20 mouse cellular contexts compared by ENCODE assay signal in the genomic region with DNA sequence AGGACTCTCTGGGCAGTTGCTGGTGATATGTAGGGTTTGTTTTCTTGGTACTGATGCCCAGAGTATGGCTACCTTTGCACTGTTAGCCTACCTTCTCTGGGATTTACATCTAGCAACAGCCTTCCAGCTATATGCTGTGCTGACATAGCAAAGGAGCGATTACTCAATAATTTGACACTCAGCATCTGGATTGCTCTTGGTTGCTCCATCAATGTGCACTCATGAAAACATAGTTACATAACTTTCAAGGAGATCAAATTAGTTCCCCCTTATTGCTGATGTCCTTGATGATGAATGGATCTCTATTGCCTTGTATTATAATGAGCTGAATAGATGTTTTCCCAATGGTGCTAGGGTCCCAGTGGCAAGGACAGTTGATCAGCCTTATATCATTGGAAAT.
"Had no signal": no experiment of that assay in that cellular context is flagged by ENCODE, and none has a peak within 500 bp of the region (broad histone marks: within the 10 kb centered on the region; RNA-seq: fewer than 3 reads in every experiment).

No protein-coding gene starts in this region.

- H3K4me2 ChIP-seq: liver, embryonic 13.5 days; liver, embryonic 15.5 days; lung, embryonic 15.5 days; midbrain, embryonic 12.5 days; neural tube, embryonic 13.5 days; neural tube, embryonic 15.5 days; stomach, embryonic 15.5 days had no signal

- ATAC-seq: liver, postnatal 0 days had no signal

- H3K4me1 ChIP-seq: liver, embryonic 13.5 days; liver, embryonic 15.5 days; stomach, embryonic 15.5 days had no signal

- DNase-seq: liver, embryonic 13.5 days; liver, postnatal 0 days; lung, adult 2 months; lung, postnatal 10 days; lung, postnatal 36 days; midbrain, embryonic 14.5 days; right cerebral cortex, postnatal 14 days; thymus, adult 2 months; thymus, postnatal 25 days; thymus, postnatal 4 days had no signal

- H3K9ac ChIP-seq: liver, embryonic 13.5 days; liver, embryonic 15.5 days; liver, postnatal 0 days; lung, embryonic 15.5 days; midbrain, embryonic 12.5 days; neural tube, embryonic 13.5 days; neural tube, embryonic 15.5 days; stomach, embryonic 15.5 days had no signal

- H3K4me3 ChIP-seq: liver, embryonic 13.5 days; liver, embryonic 15.5 days; lung, embryonic 15.5 days; midbrain, embryonic 10.5 days; midbrain, embryonic 12.5 days; myocyte; neural tube, embryonic 13.5 days; neural tube, embryonic 15.5 days; stomach, embryonic 15.5 days had no signal

- H3K27me3 ChIP-seq: liver, embryonic 13.5 days; liver, embryonic 15.5 days; lung, embryonic 15.5 days; midbrain, embryonic 12.5 days; neural tube, embryonic 13.5 days; neural tube, embryonic 15.5 days; stomach, embryonic 15.5 days had no signal

- H3K27ac ChIP-seq: liver, embryonic 13.5 days; liver, embryonic 15.5 days; lung, embryonic 15.5 days; macrophage; midbrain, embryonic 10.5 days; midbrain, embryonic 12.5 days; neural tube, embryonic 13.5 days; neural tube, embryonic 15.5 days; stomach, embryonic 15.5 days; stomach, postnatal 0 days had no signal

- H3K9me3 ChIP-seq: liver, embryonic 13.5 days; liver, embryonic 15.5 days; lung, embryonic 15.5 days; midbrain, embryonic 10.5 days; midbrain, embryonic 12.5 days; neural tube, embryonic 13.5 days; neural tube, embryonic 15.5 days; stomach, embryonic 15.5 days had no signal

- H3K36me3 ChIP-seq: liver, embryonic 13.5 days; liver, embryonic 15.5 days; lung, embryonic 15.5 days; midbrain, embryonic 10.5 days; midbrain, embryonic 12.5 days; neural tube, embryonic 13.5 days; neural tube, embryonic 15.5 days; stomach, embryonic 15.5 days had no signal
